Mouse (Mus musculus) ES-Bruce4 (cell line): ENCODE results near the gene Cd81. TPM values are rescaled to one million over a fixed set of nuclear protein-coding genes. Genes with fewer than 3 reads are reported as not detected.
A peak's percentile ranks its signal among the peaks of the same experiment; 100 is the strongest.

Experiments
- H3K27ac ChIP-seq: 2 replicates; pipeline ENCODE4 v1.5.1; 2012; ENCODE audit warnings: low read length, inconsistent platforms; ENCODE audit not compliant: insufficient read depth
- H3K27me3 ChIP-seq: 2 replicates; pipeline ENCODE4 v1.6.1; 2012; ENCODE audit warnings: mild to moderate bottlenecking, low read length, inconsistent platforms; ENCODE audit not compliant: control insufficient read depth, poor library complexity, insufficient read depth, severe bottlenecking
- H3K36me3 ChIP-seq: 2 replicates; pipeline ENCODE4 v1.6.1; 2012; ENCODE audit warnings: inconsistent platforms, mild to moderate bottlenecking, low read length, moderate library complexity; ENCODE audit not compliant: control insufficient read depth, poor library complexity, insufficient read depth, severe bottlenecking
- H3K4me1 ChIP-seq: one replicate; pipeline ENCODE4 v1.8.1; 2011; ENCODE audit warnings: low read length; ENCODE audit not compliant: control insufficient read depth, insufficient read depth
- H3K4me3 ChIP-seq: 2 replicates; pipeline ENCODE4 v1.5.1; 2011; ENCODE audit warnings: low read depth, mild to moderate bottlenecking, low read length
- H3K9ac ChIP-seq: 2 replicates; pipeline ENCODE4 v1.6.1; 2012; ENCODE audit warnings: low read depth, mild to moderate bottlenecking, inconsistent platforms; ENCODE audit not compliant: poor library complexity, severe bottlenecking
- H3K9me3 ChIP-seq: replicated peaks from 2 replicates; pipeline ENCODE4 v1.6.1; 2012; ENCODE audit warnings: mild to moderate bottlenecking, low read length, inconsistent platforms; ENCODE audit not compliant: control insufficient read depth, poor library complexity, insufficient read depth, severe bottlenecking
- CTCF ChIP-seq: IDR thresholded peaks from one replicate; pipeline ENCODE4 v1.8.1; 2011; ENCODE audit warnings: low read depth, low read length
- EP300 ChIP-seq: IDR thresholded peaks from 2 replicates; pipeline ENCODE4 v1.6.1; 2011; ENCODE audit warnings: low read depth, low read length; ENCODE audit not compliant: insufficient read depth
- POLR2A ChIP-seq: IDR thresholded peaks from one replicate; pipeline ENCODE4 v1.8.1; 2011; ENCODE audit warnings: low read length; ENCODE audit not compliant: insufficient read depth
- polyA plus RNA-seq: library from polyadenylated mRNA; stranded (reverse); fragments of >200 nt; gene quantifications from 2 replicates; pipeline ENCODE4 v1.2.4, GENCODE M21; 2011; ENCODE audit warnings: low read depth; ENCODE audit not compliant: missing spikeins, insufficient read depth, insufficient read length

The Cd81 gene
- polyA plus RNA-seq, 1 experiment = 392 TPM

- Histone ChIP-seq H3K4me1 (no peaks in the 10 kb centered on the region), H3K27ac (peak overlapping the region; percentile 46), H3K36me3 (peaks cover 34% of the 10 kb centered on the region), H3K9me3 (no peaks in the 10 kb centered on the region), H3K9ac (peak overlapping the region; percentile 93), H3K27me3 (no peaks in the 10 kb centered on the region), H3K4me3 (peak overlapping the region; percentile 89)
- TF ChIP-seq CTCF (no peak), EP300 (no peak), POLR2A (no peak)
Observed at GRCm38 (mm10) chr7:143055001-143055400, 2.5 kb downstream of the Cd81 start.

DNA sequence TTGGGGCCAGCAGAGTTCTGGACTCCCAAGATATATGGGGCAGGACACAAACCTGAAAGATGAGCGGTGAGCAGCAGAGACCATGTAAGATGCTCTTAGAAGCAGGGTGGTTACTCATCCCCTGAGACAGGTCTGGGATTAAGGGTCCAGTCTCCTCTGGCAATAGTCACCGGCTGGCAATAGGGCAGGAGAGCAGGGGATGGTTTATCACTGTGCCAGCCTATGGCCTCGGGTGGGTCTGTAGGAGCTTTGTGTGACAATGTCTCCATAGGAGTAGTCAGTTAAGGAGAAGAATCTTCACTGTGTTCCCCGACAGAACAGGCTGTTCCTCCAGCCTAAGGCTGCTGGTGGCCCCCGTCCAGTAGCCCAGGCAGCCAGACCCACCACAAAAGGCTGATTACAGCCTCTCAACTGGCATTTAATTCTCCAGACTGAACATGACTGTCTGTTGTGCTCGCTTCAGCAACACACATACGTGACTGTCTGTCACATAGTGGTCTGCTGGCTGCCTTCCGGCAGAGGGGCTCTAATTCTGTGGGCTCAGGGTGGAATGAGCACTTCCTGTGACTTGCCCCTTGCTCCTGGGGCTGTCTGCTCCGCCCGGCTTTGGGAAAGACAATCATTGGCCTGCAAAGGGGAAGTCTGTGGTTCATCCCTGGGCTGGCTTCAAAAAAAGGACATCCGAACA lies 3.1 kb downstream of the Cd81 start:
- Histone ChIP-seq H3K36me3 (peaks cover 36% of the 10 kb centered on the region), H3K4me1 (peaks cover 2% of the 10 kb centered on the region), H3K9ac (peak overlapping the region; percentile 93), H3K4me3 (no peak overlapping the region), H3K27ac (no peak overlapping the region), H3K9me3 (no peaks in the 10 kb centered on the region), H3K27me3 (no peaks in the 10 kb centered on the region)
- TF ChIP-seq EP300 (no peak), CTCF (no peak), POLR2A (no peak)

- Histone ChIP-seq H3K9me3 (no peaks in the 10 kb centered on the region), H3K9ac (no peak overlapping the region), H3K27me3 (no peaks in the 10 kb centered on the region), H3K27ac (no peak overlapping the region), H3K36me3 (peaks cover 43% of the 10 kb centered on the region), H3K4me1 (peaks cover 5% of the 10 kb centered on the region), H3K4me3 (no peak overlapping the region)
- TF ChIP-seq CTCF (no peak), EP300 (no peak), POLR2A (no peak)
Observed at GRCm38 (mm10) chr7:143057023-143057422, 4.5 kb downstream of the Cd81 start.

DNA sequence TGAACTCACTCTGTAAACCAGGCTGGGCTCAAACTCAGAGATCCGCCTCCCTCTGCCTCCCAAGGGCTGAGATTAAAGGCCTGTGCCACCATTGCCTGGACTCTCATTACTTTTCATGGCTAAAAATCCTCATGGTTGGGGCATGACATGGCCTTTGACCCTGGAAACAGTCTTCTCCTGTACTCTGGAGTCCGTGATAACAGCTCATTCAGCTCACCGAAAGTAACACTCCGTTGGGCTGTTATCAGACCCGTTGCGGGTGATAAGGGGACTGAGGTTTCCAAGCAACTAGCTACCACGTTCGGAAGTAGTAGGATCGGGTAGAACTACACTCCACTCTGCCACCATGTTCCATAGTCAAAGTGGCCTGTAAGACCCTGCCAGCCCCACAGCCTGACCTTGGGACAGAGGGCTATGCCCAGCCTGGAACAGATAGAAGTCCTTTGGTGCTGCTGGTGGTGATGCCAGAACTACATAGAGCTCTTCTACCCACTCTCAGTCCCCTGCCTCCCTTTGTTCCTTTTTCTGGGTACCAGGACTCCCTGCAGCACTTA lies 5.2 kb downstream of the Cd81 start:
- H3K27me3 ChIP-seq = no peaks in the 10 kb centered on the region
- no peak overlapping the region for H3K27ac ChIP-seq
- H3K4me3 ChIP-seq = no peak overlapping the region
- H3K9me3 ChIP-seq = no peaks in the 10 kb centered on the region
- no peak for TF ChIP-seq CTCF
- peaks cover 50% of the 10 kb centered on the region for H3K36me3 ChIP-seq
- no peak overlapping the region for H3K9ac ChIP-seq
- peaks cover 8% of the 10 kb centered on the region for H3K4me1 ChIP-seq

GRCm38 (mm10) chr7:143058221-143058697 lies 5.7 kb downstream of the Cd81 start:
- Histone ChIP-seq H3K9me3 (no peaks in the 10 kb centered on the region), H3K27me3 (no peaks in the 10 kb centered on the region), H3K4me1 (peaks cover 8% of the 10 kb centered on the region), H3K9ac (no peak overlapping the region), H3K36me3 (peaks cover 55% of the 10 kb centered on the region), H3K27ac (no peak overlapping the region), H3K4me3 (no peak overlapping the region)
- TF ChIP-seq POLR2A (no peak), EP300 (no peak), CTCF (no peak)

DNA sequence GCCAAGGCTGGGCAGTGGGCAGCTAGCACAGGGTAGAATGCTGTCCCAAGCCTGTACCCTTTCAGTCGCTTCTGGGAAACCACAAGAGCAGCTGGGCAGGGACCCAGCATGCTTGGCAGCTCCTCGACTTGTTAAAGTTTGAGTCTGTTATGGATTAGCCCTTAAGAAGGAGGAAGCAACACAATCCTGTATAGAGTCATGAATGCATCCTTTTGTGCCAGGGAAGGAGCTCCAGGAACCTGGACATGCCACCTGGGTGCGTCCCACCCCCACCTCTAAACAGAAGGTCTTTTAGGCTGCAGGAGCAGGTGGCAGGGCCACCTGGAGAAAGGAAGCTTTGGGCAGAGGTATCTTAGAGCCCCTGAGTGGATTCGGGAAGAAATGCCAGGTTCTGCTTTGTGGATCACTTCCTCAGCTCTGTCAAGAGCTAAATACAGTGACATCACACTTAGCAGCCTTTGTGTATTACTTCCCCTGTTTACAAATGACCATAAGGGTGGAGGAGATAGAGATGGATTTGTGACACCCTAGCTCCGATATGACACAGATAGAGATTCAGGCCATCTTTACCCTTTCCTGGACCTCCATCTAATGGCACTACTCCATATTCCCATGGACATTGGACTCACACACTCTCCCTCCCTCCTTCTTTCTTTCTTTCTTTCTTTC lies 6.8 kb downstream of the Cd81 start:
- Histone ChIP-seq H3K9me3 (no peaks in the 10 kb centered on the region), H3K36me3 (peaks cover 64% of the 10 kb centered on the region), H3K9ac (no peak overlapping the region), H3K4me3 (no peak overlapping the region), H3K27me3 (no peaks in the 10 kb centered on the region), H3K27ac (no peak overlapping the region), H3K4me1 (peaks cover 8% of the 10 kb centered on the region)
- no peak for TF ChIP-seq POLR2A
- no peak for TF ChIP-seq CTCF
- no peak for TF ChIP-seq EP300
